In genomic region chr3:66981706-66982105, GRCm38 (mm10) we compare ENCODE assay signal across 8 mouse cellular contexts. TPM values are rescaled to one million over a fixed set of nuclear protein-coding genes. Genes with fewer than 3 reads are reported as not detected.
DNase-seq lines count a peak whose midpoint lies in the region; ATAC-seq and TF ChIP-seq lines count a peak whose summit lies in the region.

Shox2 (minus strand) TSS chr3:66981771.

- CTCF ChIA-PET in Patski (lab: Charles Lee), result no interaction called here

- peak within 1 kb of the TSS; percentile 43; the same call in 1 of the 2 replicates for H3K4me3 ChIP-seq in kidney, adult 2 months (ENCODE audit: insufficient read depth, low read depth, low read length)
- H3K4me3 ChIP-seq in hindbrain, embryonic 10.5 days, result peak within 1 kb of the TSS; percentile 62
- H3K4me3 ChIP-seq in macrophage (ENCODE audit: inconsistent target), result peak within 1 kb of the TSS; percentile 21; the same call in 1 of the 2 replicates

- no peaks in the 10 kb centered on the region for H3K9me3 ChIP-seq in hindbrain, embryonic 10.5 days

- peaks cover 9% of the 10 kb centered on the region for H3K79me2 ChIP-seq in macrophage (ENCODE audit: inconsistent target)

- 0 out of 2 replicates have a peak, but pooled peaks cover 3% of the 10 kb centered on the region for H3K4me1 ChIP-seq in kidney, adult 2 months (ENCODE audit: control insufficient read depth, insufficient read depth, low read length)
- H3K4me1 ChIP-seq in hindbrain, embryonic 10.5 days (replicated peaks), result peaks cover 46% of the 10 kb centered on the region

- in situ Hi-C loops in Patski (cut with MboI; ENCODE audit: low pct_unique_long_range_greater_than_20kb), result loop anchor here (10.0 to 25.0 kb wide), 4 partner anchors 363 to 1019 kb away; partner anchors contain the start of genes Ccnl1 and Veph1

- POLR2A ChIA-PET in Patski (lab: Charles Lee), result interaction anchor here (0.6 to 1.3 kb wide), 5 partner anchors 9 to 571 kb away, joined by 3 to 6 read pairs (median 4); no protein-coding TSS in a partner anchor

- no peaks in the 10 kb centered on the region for H3K36me3 ChIP-seq in kidney, adult 2 months (ENCODE audit: control insufficient read depth, insufficient read depth, low read length)
- H3K36me3 ChIP-seq in hindbrain, embryonic 10.5 days, result no peaks in the 10 kb centered on the region
- H3K36me3 ChIP-seq in macrophage (ENCODE audit: inconsistent target), result no peaks in the 10 kb centered on the region

- peaks cover 7% of the 10 kb centered on the region for H3K27me3 ChIP-seq in kidney, adult 2 months (replicated peaks; ENCODE audit: control insufficient read depth, insufficient read depth, low read length)
- H3K27me3 ChIP-seq in Patski, result no peaks in the 10 kb centered on the region
- H3K27me3 ChIP-seq in hindbrain, embryonic 10.5 days (ENCODE audit: insufficient read depth, poor library complexity, severe bottlenecking), result peaks cover 86% of the 10 kb centered on the region

- no peak for ATAC-seq in Patski

- TF ChIP-seq CTCF in kidney, adult 2 months (conservative IDR thresholded peaks at IDR 0.05; ENCODE audit: insufficient read depth, insufficient read length, low read depth, low read length), result no peak
- TF ChIP-seq CTCF in Patski (IDR thresholded peaks at IDR 0.05), result no peak

- no peak for TF ChIP-seq POLR2A in kidney, adult 2 months (IDR thresholded peaks at IDR 0.05; ENCODE audit: low read depth, low read length)

- DNase-seq in kidney, adult 2 months, result peak; percentile 19
- no peak for DNase-seq in kidney, adult 8-10 months
- no peak for DNase-seq in Patski (ENCODE audit: low read depth, low spot score)
- no peak for DNase-seq in hindbrain, embryonic 10.5 days (ENCODE audit: low spot score)
- no peak for DNase-seq in yolk sac, embryonic 10.5 days (ENCODE audit: low spot score)
- DNase-seq in adrenal gland, adult 2 months, result no peak
- DNase-seq in thymus, postnatal 4 days, result no peak

- H3K27ac ChIP-seq in kidney, adult 2 months (ENCODE audit: insufficient read depth, low read depth, low read length), result no peak within 1 kb of the TSS
- H3K27ac ChIP-seq in hindbrain, embryonic 10.5 days, result peak within 1 kb of the TSS; percentile 81
- no peak within 1 kb of the TSS for H3K27ac ChIP-seq in macrophage

- under 1% methylated on average over 14 of the region's 15 CpGs for WGBS in kidney, adult 2 months
- WGBS in hindbrain, embryonic 10.5 days, result 0% methylated on average over 15 of the region's 15 CpGs
- WGBS in macrophage (ENCODE audit: missing documents), result 1% methylated on average over 11 of the region's 15 CpGs

RNA-seq across cellular contexts. Expression of gene Shox2, which starts in this region (rescaled TPM):
- polyA plus RNA-seq in kidney, adult 2 months (2012; rRNA removed), result 0.20 TPM in 1 of 2 replicates, not detected in the other
- polyA plus RNA-seq in Patski (2021) (69.0 TPM), macrophage (2018) (0.09 TPM in 2 of 3 replicates, not detected in the other)
- 12.3 and 17.2 TPM in 2 replicates for polyA plus RNA-seq in hindbrain, embryonic 10.5 days (2016; fragmentation: Nextera tagmentation; extraction: Ambion mirVana)
- total RNA-seq in macrophage (2018; cell fraction: chromatin; rRNA removed), result 1 to 10 TPM in 1 of 26 experiments, not detected in 25; 2.7 TPM
- total RNA-seq in macrophage (2018; cell fraction: cytosol; rRNA removed), result under 1 TPM in 9 of 26 experiments, not detected in 17; 0.03 to 0.23 (median 0.12) TPM
- total RNA-seq in macrophage (2018; cell fraction: nucleus; rRNA removed), result 1 to 10 TPM in 1 of 26 experiments, under 1 TPM in 1, not detected in 24; 0.83 to 1.0 TPM
- 1 to 10 TPM; 1.3 to 1.7 TPM for total RNA-seq in adrenal gland, adult 2 months (2021)
- 1.2 and 2.9 TPM in 2 replicates for polyA plus RNA-seq in adrenal gland, adult 2 months (2012; rRNA removed)

Comparison
In these comparisons a context has a peak if more than half of its experiments do, and no peak if none do; other contexts are left out.
1. Peak in DNase-seq and H3K4me3 ChIP-seq in kidney, adult 2 months; RNA of the gene not detected or under 1 TPM.